Mouse (Mus musculus): ENCODE results near the gene Casp1. TPM values are rescaled to one million over a fixed set of nuclear protein-coding genes. Genes with fewer than 3 reads are reported as not detected.

The Casp1 gene
- 1 to 10 TPM; 2.4 to 2.7 TPM for total RNA-seq (2021)
- long read RNA-seq, experiment 1, partial matches to known transcripts = 0 of 3 reads
- long read RNA-seq, experiment 1, other reads (novel, unspliced or antisense) = 0 of 3 reads
- long read RNA-seq, experiment 2, partial matches to known transcripts = 0 of 2 reads
- long read RNA-seq, experiment 2, other reads (novel, unspliced or antisense) = 0 of 2 reads

DNA sequence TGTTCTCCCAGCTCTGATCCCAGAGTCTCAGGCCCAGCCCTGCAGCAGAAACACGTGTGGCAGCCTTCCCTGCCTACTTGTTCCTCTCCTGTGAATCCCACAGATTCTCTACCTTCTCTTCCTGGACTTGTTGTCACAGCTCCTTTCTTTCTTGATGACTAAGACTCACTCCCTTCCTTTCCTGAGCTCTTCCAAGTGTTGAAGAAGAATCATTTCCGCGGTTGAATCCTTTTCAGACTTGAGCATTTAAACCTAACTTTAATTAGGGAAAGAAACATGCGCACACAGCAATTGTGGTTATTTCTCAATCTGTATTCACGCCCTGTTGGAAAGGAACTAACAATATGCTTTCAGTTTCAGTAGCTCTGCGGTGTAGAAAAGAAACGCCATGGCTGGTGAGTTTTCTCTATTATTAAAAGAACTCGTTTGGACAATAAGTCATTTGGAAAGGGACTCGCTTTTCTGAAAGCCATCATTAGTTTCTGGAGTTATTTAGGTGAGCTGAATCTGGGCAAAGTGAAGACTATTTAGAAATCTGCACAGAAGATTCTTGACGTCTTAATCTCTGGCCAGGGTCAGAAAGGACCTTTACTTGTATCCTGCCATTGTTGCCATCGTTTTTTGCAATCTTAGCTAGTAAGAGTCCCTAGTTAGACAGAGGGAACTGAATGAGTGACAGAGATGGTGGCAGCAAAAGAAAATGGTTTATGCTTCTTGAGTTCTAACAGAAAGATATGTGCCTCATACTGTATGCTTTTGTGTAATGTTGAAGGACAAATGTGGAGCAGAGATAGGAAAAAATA is at the start of gene Casp1:
Gene Casp1 (plus strand): TSS at position 189 of the 803 bp plus-strand sequence.
- no peak for DNase-seq (ENCODE audit: low spot score in 2 of 2)

DNA sequence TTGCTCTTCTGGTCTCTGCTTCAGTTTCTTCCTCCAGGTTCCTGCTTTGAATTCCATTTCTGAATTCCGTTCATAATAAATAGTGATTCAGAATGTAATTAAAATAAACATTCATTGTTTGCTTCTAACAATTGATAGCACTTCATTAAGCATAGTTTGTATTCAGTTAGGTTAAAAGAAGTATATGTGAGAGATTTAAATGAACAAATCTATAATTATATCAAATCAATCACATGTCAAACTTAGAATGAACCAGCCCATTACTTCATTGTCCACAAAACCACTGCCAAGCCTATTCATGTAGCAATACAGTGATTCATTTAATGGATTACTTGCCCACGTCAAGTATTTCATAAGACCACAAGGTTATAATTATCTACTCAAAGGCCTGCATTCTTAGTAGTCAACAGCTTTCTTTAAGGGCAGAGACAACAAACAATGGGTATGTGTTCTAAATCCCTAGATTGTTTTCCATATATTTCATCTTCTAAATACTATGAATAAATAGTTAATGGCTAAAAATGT is 34.3 kb upstream of the Casp1 start:
- DNase-seq (ENCODE audit: low spot score in 2 of 2) = no peak

DNA sequence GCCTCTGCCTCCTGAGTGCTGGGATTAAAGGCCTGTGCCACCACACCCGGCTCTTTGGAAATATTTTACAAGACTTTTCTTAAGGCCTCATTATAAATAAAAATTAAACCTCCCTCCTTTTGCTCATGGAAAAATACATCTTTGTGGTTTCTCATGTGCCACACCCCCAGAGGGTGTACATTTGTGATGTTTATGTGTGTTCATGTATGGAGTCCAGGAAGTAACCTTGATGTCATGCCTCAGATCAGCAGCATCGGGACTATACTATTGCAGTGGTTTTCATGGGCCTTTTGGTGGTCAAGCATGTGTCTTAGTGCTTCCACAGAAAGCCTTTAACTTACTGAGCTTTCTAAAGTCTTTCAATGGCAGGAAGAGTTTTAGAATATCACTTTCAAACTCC is 28.0 kb upstream of the Casp1 start:
- DNase-seq (ENCODE audit: low spot score in 2 of 2) = no peak

DNA sequence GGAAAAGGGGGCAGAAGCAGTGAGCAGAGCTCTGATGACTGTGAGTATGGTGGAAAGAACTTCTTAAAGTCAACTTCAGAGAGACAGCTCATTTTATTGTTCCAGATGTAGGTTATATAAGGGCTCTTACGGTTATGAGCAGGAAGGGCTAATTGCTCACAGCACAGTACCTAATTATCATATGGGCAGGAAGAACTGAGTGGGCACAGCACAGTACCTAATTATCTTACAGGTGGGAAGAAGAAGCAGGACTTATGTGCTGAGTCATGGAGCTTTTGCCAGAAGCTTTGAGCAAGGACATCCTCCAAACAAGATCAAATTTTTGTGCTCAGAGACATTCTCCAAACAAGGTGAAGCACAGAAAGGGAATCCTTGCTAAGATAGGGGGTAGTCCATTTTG is 27.4 kb upstream of the Casp1 start:
- DNase-seq (ENCODE audit: low spot score in 2 of 2) = no peak

DNA sequence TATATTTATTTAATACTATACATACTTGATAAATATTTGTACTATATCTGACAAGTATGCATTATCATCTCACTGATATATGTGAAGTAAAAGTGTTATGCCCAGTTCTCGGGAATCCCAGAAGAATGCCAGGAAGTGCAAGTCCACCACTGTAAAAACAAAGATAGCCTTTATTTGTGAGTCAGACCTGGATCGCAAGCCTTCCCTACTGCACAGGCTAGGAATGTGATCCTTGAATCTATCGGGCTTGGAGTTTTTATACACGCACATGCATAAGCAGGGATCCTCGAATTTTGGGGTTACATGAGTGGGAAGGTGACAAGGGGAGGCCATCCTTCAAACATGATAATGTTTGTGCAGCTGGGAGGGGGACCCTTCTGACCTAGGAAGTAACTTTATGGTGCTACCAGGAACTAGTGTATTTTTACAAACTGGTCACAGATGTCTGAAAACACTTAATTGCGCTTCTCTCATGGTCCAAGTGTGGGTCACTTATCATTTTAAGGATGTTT is 26.9 kb upstream of the Casp1 start:
- no peak for DNase-seq (ENCODE audit: low spot score in 2 of 2)

DNA sequence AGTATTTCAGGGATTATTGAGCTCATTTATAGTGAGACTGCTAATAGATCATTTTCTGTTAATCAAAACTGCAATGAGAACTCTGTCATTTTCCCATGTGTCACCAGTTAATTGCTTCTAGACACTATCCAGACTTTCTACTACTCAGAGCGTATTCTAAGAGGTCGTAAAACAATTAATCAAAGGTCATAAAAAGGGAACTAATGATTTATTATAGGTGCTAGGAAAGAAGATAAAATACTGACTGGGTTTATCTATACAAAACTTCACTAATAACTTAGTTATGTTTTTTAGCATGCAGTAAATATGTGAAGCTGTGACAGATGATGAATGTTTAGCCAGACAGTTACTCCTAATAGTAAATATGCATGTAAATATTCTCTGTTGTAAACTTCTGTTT is 12.2 kb upstream of the Casp1 start:
- no peak for DNase-seq (ENCODE audit: low spot score in 2 of 2)

DNA sequence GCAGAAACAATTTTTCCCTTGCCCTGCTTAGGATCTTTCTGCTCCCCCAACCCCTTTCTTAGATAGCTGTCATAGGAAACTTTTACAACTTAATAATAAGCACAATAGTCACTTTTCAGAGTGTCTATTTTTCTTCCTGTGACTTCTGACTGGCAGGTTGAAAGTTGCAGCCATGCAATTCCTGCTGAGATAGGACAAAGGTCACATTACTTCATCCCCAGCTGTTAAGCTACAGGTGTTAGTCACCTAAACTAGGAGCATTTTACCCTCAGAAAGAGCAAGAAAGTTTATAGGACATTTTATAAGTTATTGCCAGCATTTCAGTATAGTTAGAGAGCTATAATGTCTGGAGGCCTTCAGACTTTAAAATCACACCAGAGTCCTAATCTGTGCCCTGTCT is 11.7 kb upstream of the Casp1 start:
- DNase-seq (ENCODE audit: low spot score in 2 of 2) = no peak

DNA sequence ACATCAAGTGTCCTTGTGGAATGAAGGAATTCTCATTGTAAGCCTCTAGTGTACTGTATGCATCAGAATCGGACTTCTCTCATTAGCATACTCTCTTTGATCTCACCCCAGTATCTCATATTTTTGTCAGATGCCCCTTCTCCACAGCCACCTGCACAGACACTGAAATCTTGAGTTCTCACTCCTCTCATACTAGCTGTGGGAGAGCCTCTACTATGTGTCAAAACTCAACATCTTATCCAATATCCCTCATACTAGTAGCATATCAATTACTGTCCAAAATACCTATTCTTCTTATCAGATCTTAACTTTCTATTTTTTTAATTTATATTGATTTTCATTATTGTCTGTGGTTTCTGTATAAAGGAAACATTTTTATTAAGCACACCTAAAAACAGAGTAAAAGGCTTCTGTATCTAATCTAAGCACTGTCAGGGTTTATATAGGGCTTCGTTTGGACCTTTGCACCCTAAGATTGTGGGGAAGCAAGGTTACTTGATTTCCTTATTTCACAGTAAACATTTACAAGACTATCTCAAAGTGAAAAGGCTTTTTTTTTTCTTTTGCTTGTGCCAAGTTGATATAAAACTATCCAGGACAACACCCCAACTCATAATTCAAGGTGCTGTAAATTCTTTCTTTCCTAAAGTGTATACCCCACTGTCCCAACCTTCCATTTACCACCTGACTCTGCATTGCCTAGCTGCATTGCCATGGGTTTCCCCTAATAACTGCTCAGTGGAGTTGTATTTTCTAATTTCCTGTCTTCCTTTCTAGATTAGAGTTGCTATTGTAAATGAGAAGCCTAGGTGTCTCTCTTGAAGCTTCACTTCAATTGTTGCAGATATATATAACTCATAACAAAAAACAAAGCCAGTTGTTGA is 1.7 kb upstream of the Casp1 start:
- DNase-seq (ENCODE audit: low spot score in 2 of 2) = no peak

DNA sequence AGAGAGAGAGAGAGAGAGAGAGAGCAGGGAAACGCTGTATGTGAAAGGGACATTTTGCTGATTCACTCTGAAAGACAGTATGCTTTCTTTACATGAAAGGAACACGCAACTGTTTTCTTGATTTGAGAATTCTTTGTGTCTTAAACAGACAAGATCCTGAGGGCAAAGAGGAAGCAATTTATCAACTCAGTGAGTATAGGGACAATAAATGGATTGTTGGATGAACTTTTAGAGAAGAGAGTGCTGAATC is 740 bp downstream of the Casp1 start:
- no peak for DNase-seq (ENCODE audit: low spot score in 2 of 2)

DNA sequence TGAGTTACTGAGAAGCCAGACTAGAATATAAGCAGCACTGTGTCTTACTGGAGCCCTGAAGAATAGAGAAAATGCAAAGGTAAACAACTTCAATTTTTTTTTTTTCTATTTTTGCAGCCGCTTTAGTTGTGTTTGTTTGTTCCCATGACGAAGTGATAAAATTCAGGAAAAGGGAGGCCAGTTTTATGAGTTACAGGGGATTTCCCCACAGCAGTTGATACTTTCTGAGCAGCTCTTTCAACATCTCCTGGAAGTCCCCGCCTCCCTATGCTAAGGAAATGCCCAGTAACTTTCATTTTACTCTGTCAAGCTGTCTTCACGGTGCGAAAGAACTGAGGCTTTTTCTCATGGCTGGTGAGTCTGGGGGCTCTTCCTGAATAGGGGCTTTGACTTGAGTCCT is 10.2 kb downstream of the Casp1 start, which contains the start of gene Casp4:
Gene Casp4 (plus strand): TSS at position 268 of the 400 bp plus-strand sequence.
- no peak for DNase-seq (ENCODE audit: low spot score in 2 of 2)

DNA sequence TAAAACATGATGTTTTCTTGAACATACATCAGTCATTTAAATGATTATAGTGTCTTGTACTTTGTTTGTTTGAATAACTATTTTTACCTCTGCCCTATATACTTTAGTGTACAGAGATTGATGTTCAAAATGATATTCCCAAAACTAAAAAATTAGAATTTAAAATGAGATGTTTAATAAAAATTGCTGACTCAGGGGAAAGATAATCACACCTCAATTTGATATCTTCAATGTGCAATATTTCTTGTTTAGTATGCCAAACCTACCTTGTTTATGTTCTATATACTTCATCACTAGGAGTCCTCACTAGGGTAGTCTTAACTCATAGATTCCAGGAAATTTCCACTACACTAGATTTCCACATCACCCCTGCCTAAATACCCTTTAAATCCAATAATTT is 11.8 kb downstream of the Casp1 start:
- DNase-seq (ENCODE audit: low spot score in 2 of 2) = no peak

DNA sequence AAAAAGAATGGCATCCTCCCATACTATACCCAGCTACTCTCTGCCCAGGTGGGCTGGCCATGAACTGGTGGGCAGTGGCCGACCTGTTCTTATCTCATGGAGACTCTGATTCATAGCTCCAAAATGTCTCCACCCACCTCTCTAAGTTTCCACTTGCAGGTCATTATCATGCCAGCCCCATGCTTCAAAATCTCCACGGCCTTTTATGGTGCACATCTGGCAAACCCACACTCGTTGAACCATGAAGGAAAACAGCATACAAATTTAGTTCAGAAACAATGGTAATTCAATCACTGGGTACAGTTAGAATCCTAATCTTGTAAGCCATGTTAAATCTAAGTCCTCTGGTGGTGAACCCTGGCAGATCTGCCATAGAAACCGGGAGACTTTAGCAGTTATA is 13.1 kb downstream of the Casp1 start:
- DNase-seq (ENCODE audit: low spot score in 2 of 2) = no peak

DNA sequence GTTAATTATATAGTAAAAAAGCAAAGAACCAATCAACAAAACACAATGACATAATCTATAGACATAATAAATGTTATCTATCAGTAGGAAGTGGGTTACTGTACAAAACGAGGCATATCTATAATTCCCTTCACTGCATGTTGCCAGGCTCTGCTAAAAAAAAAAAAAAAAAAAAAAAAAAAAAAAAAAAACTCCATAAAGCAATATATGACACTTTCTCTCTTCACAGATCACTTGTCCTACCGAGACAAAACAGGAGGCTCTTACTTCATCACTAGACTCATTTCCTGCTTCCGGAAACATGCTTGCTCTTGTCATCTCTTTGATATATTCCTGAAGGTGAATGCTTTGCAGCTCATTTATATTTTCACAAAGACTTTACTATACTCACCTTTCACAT is 29.9 kb downstream of the Casp1 start:
- DNase-seq (ENCODE audit: low spot score in 2 of 2) = no peak

DNA sequence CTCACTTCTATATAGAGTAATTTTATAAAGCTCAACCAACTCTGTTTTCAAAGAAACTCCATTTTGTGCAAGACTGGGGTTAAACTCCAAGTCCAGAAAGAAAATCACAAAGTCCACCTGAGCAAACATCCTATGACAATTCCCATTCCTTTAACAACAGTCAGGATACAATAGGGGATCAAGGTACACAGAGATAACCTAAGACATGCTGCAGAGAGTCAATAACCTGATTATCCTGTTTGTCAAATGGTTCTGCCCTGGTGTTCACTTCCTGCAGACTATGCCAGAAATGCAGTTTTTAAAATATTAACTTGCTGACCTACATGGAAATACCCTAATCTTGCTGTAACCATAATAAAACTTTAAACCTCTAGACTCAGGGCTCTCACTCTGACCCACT is 34.1 kb downstream of the Casp1 start:
- no peak for DNase-seq (ENCODE audit: low spot score in 2 of 2)

DNA sequence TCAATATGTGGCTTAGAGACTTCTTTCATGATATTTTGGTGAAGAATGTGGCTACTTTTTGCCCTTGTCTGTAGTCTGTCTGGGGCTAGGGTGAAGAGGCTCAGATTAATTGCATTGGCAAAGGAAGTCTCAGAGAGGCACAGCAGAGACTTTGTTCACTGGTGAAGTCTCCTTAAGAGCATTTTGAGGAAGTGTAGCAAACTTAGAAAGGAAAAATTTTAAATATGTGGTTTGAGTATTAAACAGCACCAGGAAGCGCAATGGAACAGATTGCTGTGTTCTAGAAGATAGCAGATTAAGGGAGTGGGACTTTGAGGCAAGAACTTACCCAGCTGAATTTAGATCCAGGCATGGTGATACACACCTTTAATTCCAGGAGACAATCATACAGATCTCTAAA is 35.1 kb downstream of the Casp1 start:
- no peak for DNase-seq (ENCODE audit: low spot score in 2 of 2)

DNA sequence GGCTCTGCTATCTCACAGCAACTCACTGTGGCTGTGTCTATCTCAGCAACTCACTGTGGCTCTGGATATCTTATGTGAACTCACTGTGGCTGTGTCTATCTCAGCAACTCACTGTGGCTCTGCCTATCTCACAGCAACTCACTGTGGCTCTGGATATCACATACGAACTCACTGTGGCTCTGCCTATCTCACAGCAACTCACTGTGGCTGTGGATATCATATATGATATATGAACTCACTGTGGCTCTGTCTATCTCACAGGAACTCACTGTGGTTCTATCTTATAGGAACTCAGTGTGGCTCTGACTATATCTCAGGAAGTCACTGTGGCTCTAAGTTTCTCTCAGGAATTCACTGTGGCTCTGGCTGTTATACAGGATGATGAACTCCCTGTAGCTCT is 44.8 kb downstream of the Casp1 start:
- no peak for DNase-seq (ENCODE audit: low spot score in 2 of 2)

DNA sequence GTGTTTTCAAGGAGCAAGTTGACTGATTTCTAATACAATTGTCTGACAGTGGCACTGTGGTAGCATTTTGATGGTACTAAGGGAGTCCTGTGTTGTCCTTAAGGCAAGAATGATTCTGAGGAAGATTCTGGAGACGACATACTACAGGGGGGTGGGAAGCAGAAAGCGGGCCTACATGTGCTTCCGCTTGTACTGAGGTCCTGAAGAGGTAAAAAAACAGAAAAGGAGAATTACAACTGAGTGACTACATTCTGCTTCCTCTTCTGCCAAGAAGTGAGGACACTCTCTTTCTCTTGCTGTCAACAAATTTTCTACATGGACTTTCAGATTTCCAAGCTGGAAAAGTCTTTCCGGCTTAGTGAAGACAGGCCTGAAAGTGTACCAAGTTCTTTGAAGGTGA is 45.8 kb downstream of the Casp1 start:
- DNase-seq (ENCODE audit: low spot score in 2 of 2) = no peak

DNA sequence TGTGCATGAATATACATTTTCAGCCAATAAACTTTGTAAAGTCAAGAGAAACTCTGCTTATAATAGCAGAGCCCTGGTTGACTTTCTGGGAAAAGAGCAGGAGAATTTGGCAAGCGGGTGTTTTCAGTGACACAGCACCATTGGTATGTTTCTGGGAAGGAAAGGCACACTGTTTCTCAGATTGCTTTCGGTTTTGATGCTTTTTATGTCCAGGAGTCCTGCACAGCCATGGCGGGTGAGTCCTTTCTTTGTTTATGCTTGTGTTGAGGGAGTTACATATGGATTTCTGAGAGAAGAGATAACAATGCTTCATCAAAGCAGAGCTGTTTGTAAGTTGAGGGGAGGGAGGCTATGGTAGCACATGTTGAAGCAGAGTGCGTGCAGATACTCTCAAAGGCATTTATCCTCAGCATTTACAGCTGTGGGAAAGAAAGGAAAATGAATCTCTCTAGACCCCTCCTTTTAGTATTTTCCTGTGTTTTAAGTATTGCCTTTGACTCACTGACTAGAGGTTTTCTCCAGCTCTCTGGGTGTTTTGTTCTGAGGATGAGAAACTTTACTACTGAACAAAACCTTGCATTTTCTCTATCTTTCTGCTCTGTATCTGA is 47.1 kb downstream of the Casp1 start, which contains the start of gene Casp12:
Gene Casp12 (plus strand): TSS at position 140 of the 608 bp plus-strand sequence.
- no peak for DNase-seq (ENCODE audit: low spot score in 2 of 2)

DNA sequence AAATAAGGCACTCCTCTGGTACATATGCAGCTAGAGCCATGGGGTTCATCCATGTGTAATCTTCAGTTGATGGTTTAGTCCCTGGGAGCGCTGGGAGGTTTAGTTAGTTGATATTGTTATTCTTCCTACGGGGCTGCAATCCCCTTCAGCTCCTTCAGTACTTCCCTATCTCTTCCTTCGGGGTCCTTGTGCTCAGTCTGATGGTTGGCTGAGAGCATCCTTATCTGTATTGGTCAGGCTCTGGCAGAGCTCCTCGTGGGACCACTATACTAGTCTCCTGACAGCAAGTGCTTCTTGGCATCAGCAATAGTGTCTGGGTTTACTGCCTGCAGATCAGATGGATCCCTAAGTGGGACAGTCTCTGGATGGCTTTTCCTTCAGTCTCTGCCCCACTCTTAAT is 49.1 kb downstream of the Casp1 start:
- no peak for DNase-seq (ENCODE audit: low spot score in 2 of 2)

DNA sequence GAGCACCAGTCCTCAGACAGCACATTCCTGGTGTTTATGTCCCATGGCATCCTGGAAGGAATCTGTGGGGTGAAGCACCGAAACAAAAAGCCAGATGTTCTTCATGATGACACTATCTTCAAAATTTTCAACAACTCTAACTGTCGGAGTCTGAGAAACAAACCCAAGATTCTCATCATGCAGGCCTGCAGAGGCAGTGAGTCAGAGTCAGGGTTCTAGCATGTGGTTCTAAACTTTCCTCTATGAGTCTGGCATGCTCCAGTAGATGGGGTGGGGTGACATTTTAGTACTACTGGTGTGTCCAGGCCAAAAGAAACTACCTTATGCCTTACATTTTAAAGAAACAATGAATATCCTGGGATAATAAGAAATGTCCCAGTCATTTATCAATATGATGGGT is 55.4 kb downstream of the Casp1 start:
- no peak for DNase-seq (ENCODE audit: low spot score in 2 of 2)

DNA sequence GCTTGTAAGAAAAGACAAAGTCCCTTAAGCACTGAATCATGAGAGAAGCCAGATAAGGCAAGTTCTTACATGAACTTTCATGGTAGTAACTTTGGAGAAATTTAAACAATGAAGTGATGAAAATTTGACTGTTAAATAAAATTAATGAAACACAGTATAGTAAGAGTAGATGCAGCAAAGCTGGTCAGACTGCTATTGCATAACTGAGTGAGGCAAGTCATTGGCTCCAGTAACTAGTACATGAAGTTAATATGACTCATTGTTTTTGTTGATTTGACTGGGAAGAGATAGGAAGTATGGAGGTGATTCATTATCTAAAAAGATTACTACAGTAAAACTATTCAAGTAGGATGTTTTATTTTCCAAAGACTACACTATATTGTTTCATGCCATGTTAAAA is 58.5 kb downstream of the Casp1 start:
- DNase-seq (ENCODE audit: low spot score in 2 of 2) = no peak

Measured in left cerebral cortex, adult 18-20 months (tissue).